Mouse (Mus musculus): Measurements from ENCODE around the gene Rabgef1. TPM values are rescaled to one million over a fixed set of nuclear protein-coding genes. Genes with fewer than 3 reads are reported as not detected.

The Rabgef1 gene
- polyA plus RNA-seq, 1 experiment from 2014 or later, result 34.5 TPM

GRCm38 (mm10) chr5:130173012-130173411 is 1.4 kb downstream of the Rabgef1 start:
- Histone ChIP-seq H3K9ac (peak overlapping the region; percentile 97), H3K4me2 (peak overlapping the region; percentile 82), H3K27me3 (replicated peaks) (no peaks in the 10 kb centered on the region), H3K4me3 (peak overlapping the region; percentile 93), H3K36me3 (no peaks in the 10 kb centered on the region), H3K9me3 (replicated peaks) (no peaks in the 10 kb centered on the region), H3K4me1 (peaks cover 75% of the 10 kb centered on the region), H3K27ac (peak overlapping the region; percentile 100)
- 44% methylated on average over 4 of the region's 4 CpGs for WGBS (ENCODE audit: insufficient replicate concordance)
- no peak for ATAC-seq

GRCm38 (mm10) chr5:130177871-130178270 is 6.3 kb downstream of the Rabgef1 start:
- peak overlapping the region; percentile 9; the same call in 1 of the 2 replicates for H3K9ac ChIP-seq
- no peaks in the 10 kb centered on the region for H3K9me3 ChIP-seq (replicated peaks)
- WGBS (ENCODE audit: insufficient replicate concordance), result 78% methylated on average over 4 of the region's 4 CpGs
- H3K4me3 ChIP-seq, result no peak overlapping the region
- no peak for ATAC-seq
- no peaks in the 10 kb centered on the region for H3K27me3 ChIP-seq (replicated peaks)
- no peak overlapping the region for H3K27ac ChIP-seq
- no peaks in the 10 kb centered on the region for H3K36me3 ChIP-seq
- H3K4me1 ChIP-seq, result peaks cover 71% of the 10 kb centered on the region
- H3K4me2 ChIP-seq, result no peak overlapping the region

GRCm38 (mm10) chr5:130180362-130180761 is 8.8 kb downstream of the Rabgef1 start:
- Histone ChIP-seq H3K27ac (no peak overlapping the region), H3K27me3 (replicated peaks) (no peaks in the 10 kb centered on the region), H3K36me3 (no peaks in the 10 kb centered on the region), H3K4me2 (no peak overlapping the region), H3K9me3 (replicated peaks) (no peaks in the 10 kb centered on the region), H3K4me3 (no peak overlapping the region), H3K4me1 (peaks cover 67% of the 10 kb centered on the region), H3K9ac (no peak overlapping the region)
- ATAC-seq, result no peak
- 76% methylated on average over 7 of the region's 7 CpGs for WGBS (ENCODE audit: insufficient replicate concordance)

GRCm38 (mm10) chr5:130181740-130182540 is 10.3 kb downstream of the Rabgef1 start:
- Histone ChIP-seq H3K9ac (no peak overlapping the region), H3K4me3 (no peak overlapping the region), H3K27ac (no peak overlapping the region), H3K4me1 (peaks cover 70% of the 10 kb centered on the region), H3K9me3 (replicated peaks) (no peaks in the 10 kb centered on the region), H3K4me2 (no peak overlapping the region), H3K36me3 (no peaks in the 10 kb centered on the region), H3K27me3 (replicated peaks) (no peaks in the 10 kb centered on the region)
- ATAC-seq, result no peak
- WGBS (ENCODE audit: insufficient replicate concordance), result 86% methylated on average over 6 of the region's 6 CpGs

GRCm38 (mm10) chr5:130182541-130182821 is 10.9 kb downstream of the Rabgef1 start:
- H3K4me3 ChIP-seq, result no peak overlapping the region
- no peaks in the 10 kb centered on the region for H3K9me3 ChIP-seq (replicated peaks)
- peaks cover 75% of the 10 kb centered on the region for H3K4me1 ChIP-seq
- H3K36me3 ChIP-seq, result peaks cover 3% of the 10 kb centered on the region
- H3K9ac ChIP-seq, result no peak overlapping the region
- no peak overlapping the region for H3K27ac ChIP-seq
- 75% methylated on average over 3 of the region's 3 CpGs for WGBS (ENCODE audit: insufficient replicate concordance)
- H3K27me3 ChIP-seq (replicated peaks), result no peaks in the 10 kb centered on the region
- no peak for ATAC-seq
- H3K4me2 ChIP-seq, result no peak overlapping the region

GRCm38 (mm10) chr5:130184193-130184856 is 12.7 kb downstream of the Rabgef1 start:
- no peak overlapping the region for H3K4me3 ChIP-seq
- H3K9ac ChIP-seq, result no peak overlapping the region
- peak; percentile 36; the same call in 1 of the 2 replicates for ATAC-seq
- WGBS (ENCODE audit: insufficient replicate concordance), result 80% methylated on average over 9 of the region's 9 CpGs
- H3K4me2 ChIP-seq, result peak overlapping the region; percentile 3; the same call in 1 of the 2 replicates
- no peaks in the 10 kb centered on the region for H3K27me3 ChIP-seq (replicated peaks)
- 0 out of 2 replicates have a peak overlapping the region, but pooled peaks have one; percentile 41 for H3K27ac ChIP-seq
- H3K4me1 ChIP-seq, result peaks cover 61% of the 10 kb centered on the region
- no peaks in the 10 kb centered on the region for H3K9me3 ChIP-seq (replicated peaks)
- peaks cover 22% of the 10 kb centered on the region for H3K36me3 ChIP-seq

GRCm38 (mm10) chr5:130185312-130185711 is 13.7 kb downstream of the Rabgef1 start:
- H3K27ac ChIP-seq, result no peak overlapping the region
- peaks cover 52% of the 10 kb centered on the region for H3K4me1 ChIP-seq
- peaks cover 31% of the 10 kb centered on the region for H3K36me3 ChIP-seq
- no peak overlapping the region for H3K4me2 ChIP-seq
- H3K4me3 ChIP-seq, result no peak overlapping the region
- no peak overlapping the region for H3K9ac ChIP-seq
- no peak for ATAC-seq
- H3K9me3 ChIP-seq (replicated peaks), result no peaks in the 10 kb centered on the region
- H3K27me3 ChIP-seq (replicated peaks), result no peaks in the 10 kb centered on the region
- 86% methylated on average over 6 of the region's 6 CpGs for WGBS (ENCODE audit: insufficient replicate concordance)

- Histone ChIP-seq H3K36me3 (peaks cover 52% of the 10 kb centered on the region), H3K27ac (no peak overlapping the region)
- ATAC-seq, result peak; percentile 66; the same call in 1 of the 2 replicates
These were observed 15.8 kb downstream of the Rabgef1 start for GRCm38 (mm10) chr5:130187383-130187782.

GRCm38 (mm10) chr5:130190909-130191308 is 19.3 kb downstream of the Rabgef1 start:
- Histone ChIP-seq H3K36me3 (peaks cover 87% of the 10 kb centered on the region), H3K9me3 (replicated peaks) (no peaks in the 10 kb centered on the region), H3K4me2 (no peak overlapping the region), H3K27me3 (replicated peaks) (no peaks in the 10 kb centered on the region), H3K9ac (no peak overlapping the region), H3K27ac (no peak overlapping the region), H3K4me1 (peaks cover 26% of the 10 kb centered on the region), H3K4me3 (no peak overlapping the region)
- 80% methylated on average over 6 of the region's 6 CpGs for WGBS (ENCODE audit: insufficient replicate concordance)
- no peak for ATAC-seq

More at GRCm38 (mm10) chr5:130187383-130187782, 15.8 kb downstream of the Rabgef1 start:
- no peak overlapping the region for H3K4me2 ChIP-seq
- no peak overlapping the region for H3K9ac ChIP-seq
- no peak overlapping the region for H3K4me3 ChIP-seq
- no peaks in the 10 kb centered on the region for H3K9me3 ChIP-seq (replicated peaks)
- peaks cover 43% of the 10 kb centered on the region for H3K4me1 ChIP-seq
- WGBS (ENCODE audit: insufficient replicate concordance), result 69% methylated on average over 7 of the region's 7 CpGs
- H3K27me3 ChIP-seq (replicated peaks), result no peaks in the 10 kb centered on the region

- 91% methylated on average over 6 of the region's 6 CpGs for WGBS (ENCODE audit: insufficient replicate concordance)
- H3K4me3 ChIP-seq, result no peak overlapping the region
- no peak overlapping the region for H3K9ac ChIP-seq
- ATAC-seq, result no peak
- peaks cover 24% of the 10 kb centered on the region for H3K4me1 ChIP-seq
- no peaks in the 10 kb centered on the region for H3K9me3 ChIP-seq (replicated peaks)
- no peak overlapping the region for H3K27ac ChIP-seq
- H3K36me3 ChIP-seq, result peaks cover 94% of the 10 kb centered on the region
- H3K27me3 ChIP-seq (replicated peaks), result no peaks in the 10 kb centered on the region
- no peak overlapping the region for H3K4me2 ChIP-seq
These were observed 20.3 kb downstream of the Rabgef1 start for GRCm38 (mm10) chr5:130191865-130192264.

GRCm38 (mm10) chr5:130192356-130192944 is 20.9 kb downstream of the Rabgef1 start:
- Histone ChIP-seq H3K9ac (no peak overlapping the region), H3K36me3 (peaks cover 97% of the 10 kb centered on the region), H3K9me3 (replicated peaks) (no peaks in the 10 kb centered on the region), H3K4me3 (no peak overlapping the region), H3K27ac (no peak overlapping the region), H3K4me2 (no peak overlapping the region), H3K4me1 (peaks cover 18% of the 10 kb centered on the region), H3K27me3 (replicated peaks) (no peaks in the 10 kb centered on the region)
- no peak for ATAC-seq
- 59% methylated on average over 2 of the region's 2 CpGs for WGBS (ENCODE audit: insufficient replicate concordance)

- 79% methylated on average over 3 of the region's 3 CpGs for WGBS (ENCODE audit: insufficient replicate concordance)
- Histone ChIP-seq H3K4me1 (peaks cover 15% of the 10 kb centered on the region), H3K9me3 (replicated peaks) (no peaks in the 10 kb centered on the region), H3K4me3 (no peak overlapping the region), H3K4me2 (no peak overlapping the region), H3K9ac (no peak overlapping the region), H3K27ac (no peak overlapping the region), H3K27me3 (replicated peaks) (no peaks in the 10 kb centered on the region), H3K36me3 (peaks cover 97% of the 10 kb centered on the region)
- no peak for ATAC-seq
These were observed 22.2 kb downstream of the Rabgef1 start for GRCm38 (mm10) chr5:130193760-130194159.

All from liver, embryonic 12.5 days (tissue).